Mouse (Mus musculus) WW6 (cell line): ENCODE results near the gene Vwf.
A peak's percentile ranks its signal among the peaks of the same experiment; 100 is the strongest.

Source experiments
- DNase-seq: peaks from one replicate; pipeline ENCODE4 v3.0.0-alpha.2; 2013; ENCODE audit warnings: low read depth, low spot score

Vwf gene

GRCm38 (mm10) chr6:125541296-125541695, 5.3 kb upstream of the Vwf start:
- no peak for DNase-seq

GRCm38 (mm10) chr6:125548406-125548805, 1.8 kb downstream of the Vwf start:
- no peak for DNase-seq

GRCm38 (mm10) chr6:125550172-125550571, 3.6 kb downstream of the Vwf start:
- DNase-seq, result no peak

- no peak for DNase-seq
Measured at GRCm38 (mm10) chr6:125552760-125553159, 6.2 kb downstream of the Vwf start.

- DNase-seq, result no peak
Measured at GRCm38 (mm10) chr6:125553551-125553950, 7.0 kb downstream of the Vwf start.

GRCm38 (mm10) chr6:125558831-125559230, 12.3 kb downstream of the Vwf start:
- DNase-seq, result no peak

GRCm38 (mm10) chr6:125561031-125561430, 14.5 kb downstream of the Vwf start:
- no peak for DNase-seq

GRCm38 (mm10) chr6:125561521-125561920, 14.9 kb downstream of the Vwf start:
- no peak for DNase-seq

GRCm38 (mm10) chr6:125564812-125565281, 18.3 kb downstream of the Vwf start:
- no peak for DNase-seq

GRCm38 (mm10) chr6:125565326-125565725, 18.8 kb downstream of the Vwf start:
- no peak for DNase-seq

- DNase-seq, result no peak
Measured at GRCm38 (mm10) chr6:125566656-125567055, 20.1 kb downstream of the Vwf start.

- DNase-seq, result no peak
Measured at GRCm38 (mm10) chr6:125568381-125568780, 21.8 kb downstream of the Vwf start.

- DNase-seq, result no peak
Measured at GRCm38 (mm10) chr6:125572291-125573188, 26.0 kb downstream of the Vwf start.

GRCm38 (mm10) chr6:125573189-125573928, 26.8 kb downstream of the Vwf start:
- DNase-seq, result peak; percentile 74

- DNase-seq, result no peak
Measured at GRCm38 (mm10) chr6:125575080-125575479, 28.5 kb downstream of the Vwf start.

- DNase-seq, result no peak
Measured at GRCm38 (mm10) chr6:125577301-125577700, 30.7 kb downstream of the Vwf start.

GRCm38 (mm10) chr6:125577882-125578646, 31.5 kb downstream of the Vwf start:
- no peak for DNase-seq

- no peak for DNase-seq
Measured at GRCm38 (mm10) chr6:125578647-125579011, 32.1 kb downstream of the Vwf start.

- no peak for DNase-seq
Measured at GRCm38 (mm10) chr6:125579864-125580263, 33.3 kb downstream of the Vwf start.

- DNase-seq, result no peak
Measured at GRCm38 (mm10) chr6:125583666-125584065, 37.1 kb downstream of the Vwf start.

GRCm38 (mm10) chr6:125584266-125584665, 37.7 kb downstream of the Vwf start:
- no peak for DNase-seq

- DNase-seq, result no peak
Measured at GRCm38 (mm10) chr6:125585579-125585978, 39.0 kb downstream of the Vwf start.
